Mouse (Mus musculus) kidney, adult 2 months (tissue): ENCODE data around the gene Hlf.

Experiments
- CTCF ChIP-seq: fragments of 200-500 bp; conservative IDR thresholded peaks from 2 replicates; pipeline ENCODE4 v1.5.1; 2011; ENCODE audit warnings: low read depth, mild to moderate bottlenecking, control low read depth, low read length, moderate library complexity, mixed read lengths; ENCODE audit not compliant: insufficient read depth, insufficient read length
- POLR2A ChIP-seq: fragments of 200-500 bp; IDR thresholded peaks from one replicate; pipeline ENCODE4 v1.6.1; 2011; ENCODE audit warnings: low read depth, low read length, control low read depth

DNA sequence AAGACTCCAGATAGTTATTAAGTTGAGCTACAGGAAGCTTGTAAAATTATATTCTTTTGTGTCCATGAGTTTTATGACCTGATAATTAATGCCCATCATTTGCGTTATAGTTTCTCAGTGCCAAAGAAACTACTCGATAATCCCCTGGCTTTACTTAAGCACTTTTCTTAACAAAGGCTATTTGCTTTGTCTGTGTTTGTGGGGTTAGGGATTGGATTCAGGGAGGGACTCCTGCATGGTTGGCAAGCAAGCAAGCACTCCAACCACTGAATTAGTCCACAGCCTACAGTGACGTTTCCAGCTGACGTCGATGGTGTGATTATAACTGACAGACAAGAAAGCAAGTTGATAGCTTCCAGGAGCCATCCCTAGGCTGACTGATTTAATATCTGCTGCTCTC is 48.1 kb upstream of the Hlf start:
- no peak for TF ChIP-seq CTCF
- no peak for TF ChIP-seq POLR2A
